In the genomic region with DNA sequence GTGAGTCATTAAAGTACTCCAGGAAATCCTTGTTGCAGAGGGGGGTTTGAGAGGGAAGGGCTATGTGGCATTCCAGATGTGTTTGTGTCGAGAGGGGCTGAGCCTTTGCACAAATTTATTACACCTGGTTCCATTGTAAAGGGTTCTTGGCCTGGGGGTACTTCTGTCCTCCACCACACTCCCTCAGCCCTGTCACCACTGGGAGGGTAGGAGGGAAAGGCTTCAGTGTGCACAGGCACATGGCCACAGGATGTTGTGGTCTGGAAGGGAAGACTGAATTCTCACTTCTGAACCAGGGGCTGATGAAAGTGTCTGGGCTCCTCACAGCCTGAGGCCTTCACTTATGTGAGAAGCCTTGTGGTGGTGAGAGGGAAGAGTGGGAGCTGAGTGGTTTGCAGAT, we compare ENCODE assay signal across 13 mouse cellular contexts.
DNase-seq lines count a peak whose midpoint lies in the region; ATAC-seq and TF ChIP-seq lines count a peak whose summit lies in the region.
"Had no signal": no experiment of that assay in that cellular context is flagged by ENCODE, and none has a peak within 500 bp of the region (broad histone marks: within the 10 kb centered on the region; RNA-seq: fewer than 3 reads in every experiment).

No protein-coding gene starts in this region.

- peak; percentile 2 for DNase-seq in lung, postnatal 14 days
- DNase-seq in lung, adult 2 months, result no peak
- peak; percentile 43 for DNase-seq in embryo, embryonic 11.5 days (ENCODE audit: low read depth, low spot score)
- no peak for DNase-seq in retina, embryonic 14.5 days (ENCODE audit: low spot score)
- DNase-seq: adrenal gland, postnatal 10 days; cerebellum, adult 11-12 months; heart, adult 11 months; kidney, postnatal 25 days had no signal

- no peak for TF ChIP-seq POLR2A in lung, adult 2 months (IDR thresholded peaks at IDR 0.05; ENCODE audit: borderline replicate concordance, extremely low read depth, low read depth, low read length)

- WGBS in lung, adult 2 months, result 24% methylated on average over 1 of the region's 1 CpGs
- 40% methylated on average over 1 of the region's 1 CpGs for WGBS in neural tube, embryonic 12.5 days

- peak; percentile 93 to 98 for ATAC-seq in hematopoietic stem cell, adult 5-6 weeks (replicated peaks in 1 of 2; ENCODE audit: insufficient read depth in 1 of 2, low FRiP score in 2 of 2, low TSS enrichment in 1 of 2, low read depth in 1 of 2, poor library complexity in 2 of 2, severe bottlenecking in 2 of 2)
- no peak for ATAC-seq in neural tube, embryonic 12.5 days (ENCODE audit: low FRiP score, low read depth)
- no peak for ATAC-seq in CD4-positive, CD25-positive, alpha-beta regulatory T cell, adult 4 months

- no peak overlapping the region for H3K9ac ChIP-seq in neural tube, embryonic 12.5 days

- H3K27me3 ChIP-seq in neural tube, embryonic 12.5 days (replicated peaks), result no peaks in the 10 kb centered on the region

- 0 out of 2 replicates have a peak overlapping the region, but pooled peaks have one; percentile 15 for H3K27ac ChIP-seq in neural tube, embryonic 12.5 days
- H3K27ac ChIP-seq: macrophage had no signal

- TF ChIP-seq CTCF in lung, adult 2 months (IDR thresholded peaks at IDR 0.05; ENCODE audit: insufficient read depth, low read length), result no peak

- H3K36me3 ChIP-seq in neural tube, embryonic 12.5 days, result no peaks in the 10 kb centered on the region
- H3K36me3 ChIP-seq: G1E had no signal

- H3K9me3 ChIP-seq in neural tube, embryonic 12.5 days, result no peaks in the 10 kb centered on the region

- peaks cover 3% of the 10 kb centered on the region; the same call in 1 of the 2 replicates for H3K4me1 ChIP-seq in lung, adult 2 months (ENCODE audit: control insufficient read depth, insufficient read depth, low read length)
- peaks cover 3% of the 10 kb centered on the region for H3K4me1 ChIP-seq in neural tube, embryonic 12.5 days

- H3K4me2 ChIP-seq in neural tube, embryonic 12.5 days (replicated peaks), result no peak overlapping the region

- no peak overlapping the region for H3K4me3 ChIP-seq in lung, adult 2 months (replicated peaks; ENCODE audit: extremely low read depth, low read depth, low read length)
- no peak overlapping the region for H3K4me3 ChIP-seq in neural tube, embryonic 12.5 days

Comparison
In these comparisons a context has a peak if more than half of its experiments do, and no peak if none do; other contexts are left out.
1. DNase-seq: peak in lung, postnatal 14 days (single experiment) and embryo, embryonic 11.5 days (single experiment); none in lung, adult 2 months (single experiment) and retina, embryonic 14.5 days (single experiment).
2. ATAC-seq: peak in hematopoietic stem cell, adult 5-6 weeks (2 of 2); none in neural tube, embryonic 12.5 days (single experiment) and CD4-positive, CD25-positive, alpha-beta regulatory T cell, adult 4 months (single experiment).